Mouse (Mus musculus) heart, embryonic 13.5 days (tissue): ENCODE data around the gene Prkg1. TPM values are rescaled to one million over a fixed set of nuclear protein-coding genes. Genes with fewer than 3 reads are reported as not detected.
"Not testable (repeated sequence)": the region's sequence is repeated elsewhere in the genome, so short reads cannot be mapped to it uniquely, and the experiment has no call there.

Experiments used
- ATAC-seq: fragments of 200-750 bp; cut with Nextera tagmentation; 2 replicates; pipeline ENCODE4 v1.8.0; 2017; ENCODE audit warnings: moderate TSS enrichment; ENCODE audit not compliant: insufficient number of reproducible peaks, low FRiP score, low TSS enrichment; ENCODE audit errors: extremely low read depth
- H3K27ac ChIP-seq: fragments of 300-500 bp; sonication (generic); replicated peaks from 2 replicates; pipeline ENCODE4 v1.5.1; 2015; ENCODE audit warnings: moderate library complexity, mild to moderate bottlenecking, inconsistent platforms
- H3K27me3 ChIP-seq: fragments of 300-500 bp; sonication (generic); replicated peaks from 2 replicates; pipeline ENCODE4 v1.6.1; 2015; ENCODE audit warnings: mild to moderate bottlenecking, inconsistent platforms
- H3K36me3 ChIP-seq: fragments of 300-500 bp; sonication (generic); 2 replicates; pipeline ENCODE4 v1.6.1; 2015; ENCODE audit warnings: mild to moderate bottlenecking, inconsistent platforms
- H3K4me1 ChIP-seq: fragments of 300-500 bp; sonication (generic); 2 replicates; pipeline ENCODE4 v1.6.1; 2015; ENCODE audit warnings: inconsistent platforms
- H3K4me2 ChIP-seq: fragments of 300-500 bp; sonication (generic); 2 replicates; pipeline ENCODE4 v1.6.1; 2015; ENCODE audit warnings: inconsistent platforms, mild to moderate bottlenecking, moderate library complexity
- H3K4me3 ChIP-seq: fragments of 300-500 bp; sonication (generic); 2 replicates; pipeline ENCODE4 v1.5.1; 2015; ENCODE audit warnings: moderate library complexity, mild to moderate bottlenecking, inconsistent platforms
- H3K9ac ChIP-seq: fragments of 300-500 bp; sonication (generic); 2 replicates; pipeline ENCODE4 v1.6.1; 2015; ENCODE audit warnings: inconsistent platforms, mild to moderate bottlenecking, moderate library complexity
- H3K9me3 ChIP-seq: fragments of 300-500 bp; sonication (generic); 2 replicates; pipeline ENCODE4 v1.6.1; 2016; ENCODE audit warnings: inconsistent platforms
- WGBS: fragments of 180-500 bp; shearing (Covaris S2); methylation state at CpG from one replicate; pipeline ENCODE4 v1.1.7; 2015; ENCODE audit warnings: mixed read lengths; 5-methylcytosine and 5-hydroxymethylcytosine counted together
- polyA plus RNA-seq: library from polyadenylated mRNA; unstranded; fragments of >200 nt; fragmentation: Nextera tagmentation; extraction: Ambion mirVana; gene quantifications from 2 replicates; pipeline ENCODE4 v1.2.1, GENCODE M21; 2015

The Prkg1 gene
- polyA plus RNA-seq, 1 experiment from 2014 or later = 6.9 TPM

GRCm38 (mm10) chr19:31352784-31353183, 412.0 kb downstream of the Prkg1 start:
- not testable (repeated sequence) for H3K9me3 ChIP-seq, H3K27me3 ChIP-seq, ATAC-seq, H3K27ac ChIP-seq, H3K4me1 ChIP-seq, H3K4me3 ChIP-seq, H3K4me2 ChIP-seq, H3K9ac ChIP-seq, H3K36me3 ChIP-seq

GRCm38 (mm10) chr19:31351796-31352195, 413.0 kb downstream of the Prkg1 start:
- ATAC-seq = no peak
- 64% methylated on average over 3 of the region's 3 CpGs for WGBS
- Histone ChIP-seq H3K9me3 (no peaks in the 10 kb centered on the region), H3K4me1 (peaks cover 9% of the 10 kb centered on the region), H3K4me3 (no peak overlapping the region), H3K27ac (no peak overlapping the region), H3K27me3 (no peaks in the 10 kb centered on the region), H3K4me2 (no peak overlapping the region), H3K36me3 (no peaks in the 10 kb centered on the region), H3K9ac (no peak overlapping the region)

DNA sequence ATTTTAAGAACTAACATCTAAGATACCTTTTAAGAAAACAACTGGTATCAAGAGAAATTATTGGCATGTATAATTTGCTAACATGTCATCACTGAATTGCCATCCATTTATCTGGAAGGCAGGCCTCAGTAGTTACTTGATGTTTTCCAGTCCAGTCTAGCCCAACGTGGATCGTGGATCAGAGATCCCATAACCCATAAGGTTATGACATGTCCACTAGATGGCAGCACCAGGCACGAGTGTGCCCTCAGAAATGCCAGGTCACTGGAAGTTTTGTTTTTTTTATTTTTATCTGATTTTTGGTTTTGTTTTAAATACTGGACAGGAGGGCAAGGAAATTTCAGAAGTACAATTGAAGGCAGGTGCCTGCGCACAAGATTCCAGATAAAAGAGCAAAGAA, 422.7 kb downstream of the Prkg1 start:
- Histone ChIP-seq H3K36me3 (no peaks in the 10 kb centered on the region), H3K9ac (no peak overlapping the region), H3K4me1 (0 out of 2 replicates have a peak, but pooled peaks cover 3% of the 10 kb centered on the region), H3K4me3 (no peak overlapping the region), H3K9me3 (no peaks in the 10 kb centered on the region), H3K4me2 (no peak overlapping the region), H3K27ac (no peak overlapping the region), H3K27me3 (no peaks in the 10 kb centered on the region)
- ATAC-seq = no peak
- 18% methylated on average over 4 of the region's 4 CpGs for WGBS

DNA sequence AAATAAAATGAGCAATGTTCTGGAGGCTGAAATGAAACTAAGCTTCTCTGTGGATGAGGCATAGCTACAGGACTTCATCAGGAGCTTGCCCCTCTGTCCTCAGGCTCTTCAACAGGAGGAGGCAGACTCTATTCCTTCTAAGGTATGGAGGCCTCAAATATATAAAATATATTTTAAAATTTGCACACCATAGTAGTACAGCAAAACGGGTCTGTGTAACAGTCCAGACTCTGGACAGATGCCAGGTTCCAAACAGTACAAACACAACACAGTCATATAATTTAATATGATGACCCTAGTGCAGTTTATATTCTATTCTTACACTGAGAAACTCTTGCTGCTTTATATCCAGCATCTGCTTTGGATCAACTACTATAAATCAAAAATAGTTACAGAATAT, 423.9 kb downstream of the Prkg1 start:
- no peaks in the 10 kb centered on the region for H3K27me3 ChIP-seq
- H3K9ac ChIP-seq = no peak overlapping the region
- H3K9me3 ChIP-seq = no peaks in the 10 kb centered on the region
- 0 out of 2 replicates have a peak, but pooled peaks cover 3% of the 10 kb centered on the region for H3K4me1 ChIP-seq
- no peak overlapping the region for H3K4me2 ChIP-seq
- no peak for ATAC-seq
- no peak overlapping the region for H3K27ac ChIP-seq
- 59% methylated on average over 1 of the region's 1 CpGs for WGBS
- H3K4me3 ChIP-seq = no peak overlapping the region
- H3K36me3 ChIP-seq = no peaks in the 10 kb centered on the region

GRCm38 (mm10) chr19:31338355-31339101, 426.3 kb downstream of the Prkg1 start:
- no peaks in the 10 kb centered on the region for H3K27me3 ChIP-seq

DNA sequence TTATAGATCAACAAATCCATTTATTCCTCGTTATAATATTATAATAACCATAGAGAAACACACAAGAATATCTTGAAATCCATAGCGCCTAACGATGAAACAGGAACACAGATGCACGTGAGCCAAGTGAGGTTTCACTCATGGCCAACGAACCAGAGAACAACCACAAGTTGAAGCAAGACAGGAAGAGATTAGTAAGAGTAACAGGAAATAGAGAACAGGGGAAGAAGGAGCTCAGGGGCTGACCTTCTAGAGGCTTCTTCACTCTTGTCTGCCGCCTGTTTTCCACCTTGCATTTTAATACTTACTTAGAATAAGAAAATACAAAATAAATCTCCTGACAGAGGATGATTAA, 427.0 kb downstream of the Prkg1 start:
- 64% methylated on average over 6 of the region's 6 CpGs for WGBS
- Histone ChIP-seq H3K27ac (no peak overlapping the region), H3K4me1 (0 out of 2 replicates have a peak, but pooled peaks cover 3% of the 10 kb centered on the region)

More at GRCm38 (mm10) chr19:31338355-31339101, 426.3 kb downstream of the Prkg1 start:
- 68% methylated on average over 5 of the region's 5 CpGs for WGBS
- Histone ChIP-seq H3K4me1 (0 out of 2 replicates have a peak, but pooled peaks cover 3% of the 10 kb centered on the region), H3K4me3 (no peak overlapping the region), H3K9ac (no peak overlapping the region), H3K9me3 (no peaks in the 10 kb centered on the region), H3K36me3 (no peaks in the 10 kb centered on the region), H3K4me2 (no peak overlapping the region), H3K27ac (no peak overlapping the region)
- no peak for ATAC-seq

DNA sequence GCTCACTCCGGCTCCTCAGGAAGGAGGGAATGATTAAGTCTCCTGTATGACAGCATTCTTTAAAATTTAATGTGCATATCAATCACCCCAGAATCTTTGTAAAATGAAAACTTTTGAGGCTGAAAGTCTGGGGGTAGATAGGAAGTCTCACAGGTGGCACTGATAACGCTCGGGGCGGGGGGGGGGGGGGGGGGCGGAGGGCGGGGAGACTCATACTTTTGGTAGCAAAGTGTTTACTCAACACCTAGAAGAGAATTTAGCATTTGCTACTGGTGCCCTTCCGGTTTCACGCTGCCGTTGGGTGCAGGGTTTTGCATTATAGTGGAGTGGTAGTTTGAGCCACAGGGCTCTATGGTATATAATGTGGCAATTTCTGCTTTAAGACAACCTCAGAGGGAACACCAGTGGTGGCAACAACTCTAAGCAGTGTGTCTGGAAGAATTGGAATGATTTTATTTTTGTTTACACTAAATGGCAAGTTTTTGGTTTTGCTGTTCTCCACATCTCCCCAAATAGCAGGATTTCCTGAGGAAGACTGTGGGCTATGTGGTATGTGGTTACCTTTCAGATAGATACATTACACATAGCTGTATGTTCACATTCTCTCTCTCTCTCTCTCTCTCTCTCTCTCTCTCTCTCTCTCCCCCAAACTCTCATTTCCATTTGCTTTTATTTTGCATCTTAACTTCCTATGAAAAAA, 427.5 kb downstream of the Prkg1 start:
- H3K4me2 ChIP-seq = no peak overlapping the region
- 0 out of 2 replicates have a peak, but pooled peaks cover under 1% of the 10 kb centered on the region for H3K4me1 ChIP-seq
- no peak overlapping the region for H3K4me3 ChIP-seq
- 50% methylated on average over 7 of the region's 9 CpGs for WGBS
- no peaks in the 10 kb centered on the region for H3K36me3 ChIP-seq
- ATAC-seq = no peak
- no peak overlapping the region for H3K27ac ChIP-seq
- H3K9me3 ChIP-seq = no peaks in the 10 kb centered on the region
- H3K27me3 ChIP-seq = no peaks in the 10 kb centered on the region
- H3K9ac ChIP-seq = no peak overlapping the region

More for the DNA sequence above, 427.0 kb downstream of the Prkg1 start:
- H3K9me3 ChIP-seq = no peaks in the 10 kb centered on the region
- ATAC-seq = no peak
- H3K36me3 ChIP-seq = no peaks in the 10 kb centered on the region
- no peaks in the 10 kb centered on the region for H3K27me3 ChIP-seq
- H3K9ac ChIP-seq = no peak overlapping the region
- H3K4me2 ChIP-seq = no peak overlapping the region
- H3K4me3 ChIP-seq = no peak overlapping the region

DNA sequence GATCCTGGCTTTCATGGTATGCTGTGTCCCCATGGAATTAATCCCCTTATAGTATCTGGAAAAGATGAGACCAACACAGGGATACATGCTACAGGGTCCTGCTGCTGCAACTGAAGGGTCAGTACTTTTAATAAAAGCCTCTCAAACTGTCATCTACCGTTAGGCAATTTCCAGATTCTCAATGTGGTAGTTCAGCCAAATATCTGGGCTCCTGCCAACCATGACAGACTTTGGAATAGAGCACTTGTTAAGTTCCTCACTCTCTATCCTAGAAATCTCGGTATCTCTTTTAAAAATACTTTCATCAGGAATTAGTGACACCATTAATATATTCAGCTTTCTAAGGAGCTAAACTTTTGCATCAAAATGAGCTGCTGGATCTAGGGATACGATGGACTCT, 428.5 kb downstream of the Prkg1 start:
- WGBS = 69% methylated on average over 3 of the region's 3 CpGs
- no peak overlapping the region for H3K9ac ChIP-seq
- no peak overlapping the region for H3K4me2 ChIP-seq
- H3K27ac ChIP-seq = no peak overlapping the region
- no peak overlapping the region for H3K4me3 ChIP-seq
- no peaks in the 10 kb centered on the region for H3K9me3 ChIP-seq
- no peaks in the 10 kb centered on the region for H3K4me1 ChIP-seq
- H3K27me3 ChIP-seq = no peaks in the 10 kb centered on the region
- no peaks in the 10 kb centered on the region for H3K36me3 ChIP-seq
- no peak for ATAC-seq

- H3K9me3 ChIP-seq = no peaks in the 10 kb centered on the region
- H3K4me1 ChIP-seq = no peaks in the 10 kb centered on the region
- H3K36me3 ChIP-seq = no peaks in the 10 kb centered on the region
- H3K4me2 ChIP-seq = no peak overlapping the region
- ATAC-seq = no peak
- H3K27ac ChIP-seq = no peak overlapping the region
- H3K9ac ChIP-seq = no peak overlapping the region
- no peaks in the 10 kb centered on the region for H3K27me3 ChIP-seq
- 56% methylated on average over 5 of the region's 5 CpGs for WGBS
- H3K4me3 ChIP-seq = no peak overlapping the region
Measured at GRCm38 (mm10) chr19:31329893-31330292, 434.9 kb downstream of the Prkg1 start.

DNA sequence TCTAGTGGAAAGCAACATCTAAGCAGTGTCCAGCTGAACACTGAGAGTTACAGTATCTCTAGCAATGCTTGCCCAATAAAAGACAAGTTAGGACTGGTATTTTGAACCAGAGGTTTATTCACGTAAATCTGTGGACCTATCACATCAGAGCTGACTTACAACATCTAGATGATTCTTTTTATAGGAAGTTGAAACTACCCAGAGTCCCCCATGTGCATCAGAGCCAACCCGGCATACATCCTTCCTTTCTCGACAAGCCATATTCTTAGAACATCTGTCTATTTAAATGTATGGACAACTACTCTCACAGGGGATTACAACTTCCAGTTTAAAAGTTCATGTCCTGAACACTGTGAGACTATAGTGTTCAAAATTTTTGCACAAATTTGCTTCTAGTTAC, 460.1 kb downstream of the Prkg1 start:
- H3K9ac ChIP-seq = no peak overlapping the region
- no peak overlapping the region for H3K4me3 ChIP-seq
- H3K4me2 ChIP-seq = no peak overlapping the region
- no peak overlapping the region for H3K27ac ChIP-seq
- no peaks in the 10 kb centered on the region for H3K9me3 ChIP-seq
- no peaks in the 10 kb centered on the region for H3K36me3 ChIP-seq
- no peaks in the 10 kb centered on the region for H3K27me3 ChIP-seq
- 73% methylated on average over 3 of the region's 3 CpGs for WGBS
- no peaks in the 10 kb centered on the region for H3K4me1 ChIP-seq
- ATAC-seq = no peak

DNA sequence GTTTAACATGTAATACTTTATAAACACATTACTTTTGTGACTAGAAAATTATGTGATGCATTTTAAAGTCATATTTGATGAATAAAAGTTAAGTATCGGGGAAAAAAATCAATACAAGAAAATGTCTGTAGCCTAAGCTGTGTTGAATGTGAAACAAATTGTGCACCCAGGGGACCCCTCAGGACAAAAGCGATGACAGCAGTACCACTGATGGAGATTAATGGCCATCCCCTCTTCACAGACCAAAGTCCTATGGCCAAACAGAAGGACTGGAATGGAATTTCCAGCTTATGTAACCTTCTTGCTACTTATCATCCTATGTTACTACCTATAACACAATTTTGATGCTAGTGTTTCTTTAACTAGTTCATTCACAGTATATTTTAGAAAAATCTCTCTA, 473.6 kb downstream of the Prkg1 start:
- Histone ChIP-seq H3K4me2 (no peak overlapping the region), H3K27ac (no peak overlapping the region), H3K4me1 (no peaks in the 10 kb centered on the region), H3K27me3 (no peaks in the 10 kb centered on the region), H3K9ac (no peak overlapping the region), H3K36me3 (no peaks in the 10 kb centered on the region), H3K9me3 (no peaks in the 10 kb centered on the region), H3K4me3 (no peak overlapping the region)
- no peak for ATAC-seq
- WGBS = 72% methylated on average over 2 of the region's 2 CpGs

DNA sequence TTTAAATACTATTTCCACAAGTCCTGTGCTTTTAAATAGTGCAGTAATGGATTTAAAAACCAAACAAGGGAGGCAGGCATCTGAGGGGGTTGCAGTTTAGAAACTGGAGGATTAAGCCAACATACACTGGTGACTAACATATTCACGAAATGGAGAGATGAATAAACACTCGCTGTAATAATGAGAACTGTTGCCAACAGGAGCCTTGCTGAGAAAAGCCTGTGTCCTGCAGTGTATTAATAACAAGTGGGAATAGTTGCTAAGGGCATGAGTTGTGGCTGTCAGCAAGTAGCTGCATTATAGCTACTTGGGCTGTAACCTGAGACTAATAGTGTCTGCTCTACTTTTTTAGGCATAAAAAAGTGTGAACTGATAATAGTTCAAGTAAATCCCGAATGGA, 480.3 kb downstream of the Prkg1 start:
- H3K9me3 ChIP-seq = no peaks in the 10 kb centered on the region
- H3K27ac ChIP-seq = no peak overlapping the region
- no peak overlapping the region for H3K4me3 ChIP-seq
- WGBS = 27% methylated on average over 3 of the region's 3 CpGs
- H3K27me3 ChIP-seq = no peaks in the 10 kb centered on the region
- H3K4me1 ChIP-seq = peaks cover 9% of the 10 kb centered on the region
- H3K4me2 ChIP-seq = no peak overlapping the region
- no peaks in the 10 kb centered on the region for H3K36me3 ChIP-seq
- H3K9ac ChIP-seq = no peak overlapping the region
- ATAC-seq = no peak
